Mouse (Mus musculus): ENCODE measurements around the gene Stk33.

Gene Stk33

GRCm38 (mm10) chr7:109241313-109241712, 197.6 kb downstream of the Stk33 start:
- no peak for DNase-seq (ENCODE audit: low spot score in 2 of 2)

- no peak for DNase-seq (ENCODE audit: low spot score in 2 of 2)
Measured at GRCm38 (mm10) chr7:109239346-109239745, 199.5 kb downstream of the Stk33 start.

- DNase-seq (ENCODE audit: low spot score in 2 of 2), result no peak
Measured at GRCm38 (mm10) chr7:109238724-109239123, 200.2 kb downstream of the Stk33 start.

GRCm38 (mm10) chr7:109234882-109235640, 203.8 kb downstream of the Stk33 start:
- no peak for DNase-seq (ENCODE audit: low spot score in 2 of 2)

- no peak for DNase-seq (ENCODE audit: low spot score in 2 of 2)
Measured at GRCm38 (mm10) chr7:109234476-109234875, 204.4 kb downstream of the Stk33 start.

GRCm38 (mm10) chr7:109231881-109232321, 207.0 kb downstream of the Stk33 start:
- no peak for DNase-seq (ENCODE audit: low spot score in 2 of 2)

- no peak for DNase-seq (ENCODE audit: low spot score in 2 of 2)
Measured at GRCm38 (mm10) chr7:109231307-109231706, 207.6 kb downstream of the Stk33 start.

GRCm38 (mm10) chr7:109230806-109231205, 208.1 kb downstream of the Stk33 start:
- peak; percentile 50 to 65 for DNase-seq (ENCODE audit: low spot score in 2 of 2)

Data from frontal cortex, postnatal 14 days (tissue).